Mouse (Mus musculus) neural tube, embryonic 13.5 days (tissue): ENCODE results near the gene Tgfbr3l. TPM values are rescaled to one million over a fixed set of nuclear protein-coding genes. Genes with fewer than 3 reads are reported as not detected.
"Not testable (repeated sequence)": the region's sequence is repeated elsewhere in the genome, so short reads cannot be mapped to it uniquely, and the experiment has no call there.

Source experiments
- ATAC-seq: fragments of 200-750 bp; cut with Nextera tagmentation; 2 replicates; pipeline ENCODE4 v1.8.0; 2017; ENCODE audit warnings: low read depth, mild to moderate bottlenecking, moderate TSS enrichment, moderate library complexity
- H3K27ac ChIP-seq: fragments of 300-500 bp; sonication (generic); replicated peaks from 2 replicates; pipeline ENCODE4 v1.5.1; 2015; ENCODE audit warnings: moderate library complexity, mild to moderate bottlenecking, inconsistent platforms
- H3K27me3 ChIP-seq: fragments of 300-500 bp; sonication (generic); 2 replicates; pipeline ENCODE4 v1.6.1; 2015; ENCODE audit warnings: mild to moderate bottlenecking, inconsistent platforms
- H3K36me3 ChIP-seq: fragments of 300-500 bp; sonication (generic); 2 replicates; pipeline ENCODE4 v1.6.1; 2015; ENCODE audit warnings: mild to moderate bottlenecking, inconsistent platforms
- H3K4me1 ChIP-seq: fragments of 300-500 bp; sonication (generic); replicated peaks from 2 replicates; pipeline ENCODE4 v1.6.1; 2015; ENCODE audit warnings: inconsistent platforms
- H3K4me2 ChIP-seq: fragments of 300-500 bp; sonication (generic); 2 replicates; pipeline ENCODE4 v1.6.1; 2015; ENCODE audit warnings: inconsistent platforms, mild to moderate bottlenecking, moderate library complexity
- H3K4me3 ChIP-seq: fragments of 300-500 bp; sonication (generic); 2 replicates; pipeline ENCODE4 v1.5.1; 2015; ENCODE audit warnings: mild to moderate bottlenecking, inconsistent platforms
- H3K9ac ChIP-seq: fragments of 300-500 bp; sonication (generic); 2 replicates; pipeline ENCODE4 v1.6.1; 2015; ENCODE audit warnings: moderate library complexity, mild to moderate bottlenecking, inconsistent platforms
- H3K9me3 ChIP-seq: fragments of 300-500 bp; sonication (generic); 2 replicates; pipeline ENCODE4 v1.6.1; 2016; ENCODE audit warnings: inconsistent platforms
- WGBS: fragments of 180-500 bp; shearing (Covaris S2); methylation state at CpG from one replicate; pipeline ENCODE4 v1.1.7; 2015; 5-methylcytosine and 5-hydroxymethylcytosine counted together
- polyA plus RNA-seq: library from polyadenylated mRNA; unstranded; fragments of >200 nt; fragmentation: Nextera tagmentation; extraction: Ambion mirVana; gene quantifications from 2 replicates; pipeline ENCODE4 v1.2.1, GENCODE M21; 2015

Gene Tgfbr3l
- polyA plus RNA-seq, 1 experiment from 2014 or later = 3.3 TPM

DNA sequence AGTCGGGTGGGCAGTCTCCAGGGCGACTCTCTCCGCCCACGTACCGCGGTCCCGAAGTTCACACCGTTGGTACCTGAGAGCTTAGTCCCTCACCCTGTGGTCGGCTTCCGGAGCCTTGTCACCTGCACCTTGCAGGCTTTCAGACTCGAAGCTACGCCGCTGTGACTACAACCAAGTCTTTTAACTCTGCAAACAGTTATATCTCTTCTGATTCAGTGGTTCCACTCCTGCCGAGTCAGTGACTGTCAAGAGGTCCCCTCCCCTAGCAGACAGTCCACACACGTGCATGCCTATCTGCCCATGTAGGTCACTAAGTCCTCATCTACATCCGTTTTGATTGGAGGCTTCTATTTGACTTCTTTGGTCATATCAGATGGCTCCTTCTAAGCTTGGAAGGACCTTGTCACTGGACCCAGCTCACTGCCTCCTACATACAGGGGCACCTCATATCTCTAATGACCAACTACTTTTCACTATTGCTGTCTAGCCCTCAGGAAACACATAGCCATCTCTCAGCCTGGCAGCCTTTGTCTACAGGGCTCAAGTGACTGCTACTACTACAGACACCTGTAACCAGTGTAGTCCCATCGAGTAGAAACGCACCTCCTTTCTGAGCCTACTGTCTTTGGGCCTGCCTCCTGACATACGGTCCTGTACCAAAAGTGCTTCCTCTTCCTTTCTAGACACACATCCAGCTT is 8.7 kb upstream of the Tgfbr3l start:
- WGBS = 14% methylated on average over 19 of the region's 19 CpGs
- peak; percentile 51; the same call in 1 of the 2 replicates for ATAC-seq
- H3K36me3 ChIP-seq = peaks cover 38% of the 10 kb centered on the region
- H3K4me3 ChIP-seq = peak overlapping the region; percentile 87
- H3K4me2 ChIP-seq = peak overlapping the region; percentile 96
- H3K27ac ChIP-seq = peak overlapping the region; percentile 94
- H3K9me3 ChIP-seq = no peaks in the 10 kb centered on the region
- H3K4me1 ChIP-seq = peaks cover 33% of the 10 kb centered on the region
- no peaks in the 10 kb centered on the region for H3K27me3 ChIP-seq
- peak overlapping the region; percentile 84 for H3K9ac ChIP-seq

DNA sequence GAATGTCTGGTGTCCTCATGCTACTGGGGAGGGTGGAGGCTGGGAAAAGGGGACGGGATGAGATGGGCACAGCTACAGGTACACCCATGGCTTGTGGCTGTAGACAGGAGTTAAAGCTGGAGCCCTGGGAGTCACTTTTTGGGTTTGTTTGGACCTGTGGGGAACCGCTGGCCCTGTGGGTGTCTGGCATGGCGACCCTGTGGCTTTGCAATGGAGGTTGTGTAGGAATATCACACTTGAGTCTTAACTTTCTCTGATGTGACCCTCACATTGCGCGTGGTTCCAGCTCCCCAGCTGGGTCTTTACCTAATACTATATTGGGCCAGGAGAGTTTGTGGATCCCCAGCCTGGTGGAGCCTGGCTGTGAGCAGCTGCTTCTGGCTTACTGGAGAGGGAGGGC is 3.0 kb upstream of the Tgfbr3l start:
- H3K4me3 ChIP-seq = no peak overlapping the region
- H3K4me1 ChIP-seq = peaks cover 20% of the 10 kb centered on the region
- no peak overlapping the region for H3K4me2 ChIP-seq
- WGBS = 96% methylated on average over 5 of the region's 5 CpGs
- no peaks in the 10 kb centered on the region for H3K9me3 ChIP-seq
- peaks cover 93% of the 10 kb centered on the region for H3K36me3 ChIP-seq
- H3K9ac ChIP-seq = no peak overlapping the region
- no peak for ATAC-seq
- no peaks in the 10 kb centered on the region for H3K27me3 ChIP-seq
- H3K27ac ChIP-seq = no peak overlapping the region

DNA sequence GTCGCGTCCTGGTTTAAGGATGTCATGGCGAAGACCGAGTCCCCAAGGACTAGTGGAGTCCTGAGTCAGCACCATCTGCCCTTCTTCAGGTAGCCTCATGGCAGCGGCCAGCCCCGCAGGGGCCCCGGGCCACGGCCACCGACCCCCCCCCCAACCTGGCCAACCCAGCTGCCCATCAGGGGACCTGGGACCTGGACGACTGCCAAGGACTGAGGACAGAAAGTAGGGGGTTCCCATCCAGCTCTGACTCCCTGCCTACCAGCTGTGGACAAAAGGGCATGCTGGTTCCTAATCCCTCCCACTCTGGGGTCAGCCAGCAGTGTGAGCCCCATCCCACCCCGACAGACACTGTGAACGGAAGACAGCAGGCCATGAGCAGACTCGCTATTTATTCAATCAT is 2.3 kb upstream of the Tgfbr3l start:
- Histone ChIP-seq H3K4me3 (no peak overlapping the region), H3K27me3 (no peaks in the 10 kb centered on the region), H3K27ac (no peak overlapping the region), H3K9ac (no peak overlapping the region), H3K9me3 (no peaks in the 10 kb centered on the region), H3K4me2 (no peak overlapping the region), H3K36me3 (peaks cover 90% of the 10 kb centered on the region), H3K4me1 (peaks cover 17% of the 10 kb centered on the region)
- ATAC-seq = no peak
- WGBS = 82% methylated on average over 13 of the region's 13 CpGs

DNA sequence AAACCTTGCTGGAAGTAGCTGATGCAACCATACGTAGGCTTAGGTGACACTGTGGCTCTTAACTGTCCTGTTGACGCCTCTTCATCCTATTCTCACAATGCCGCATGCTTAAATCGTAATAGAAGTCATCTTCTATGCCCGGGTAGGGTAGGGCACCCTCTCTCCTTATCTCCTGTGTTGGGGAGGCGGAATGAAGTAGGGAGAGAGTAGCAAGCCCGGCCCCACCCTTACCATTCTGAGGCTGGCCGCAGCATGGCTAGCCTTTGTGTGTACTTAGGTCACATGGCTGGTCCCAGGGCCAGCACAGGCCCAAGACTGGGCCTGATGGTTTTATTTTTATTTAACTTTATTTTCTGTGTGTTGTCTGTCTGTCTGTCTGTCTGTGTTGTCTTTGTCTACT is 773 bp upstream of the Tgfbr3l start:
- H3K4me1 ChIP-seq = peaks cover 17% of the 10 kb centered on the region
- H3K27me3 ChIP-seq = no peaks in the 10 kb centered on the region
- 91% methylated on average over 8 of the region's 8 CpGs for WGBS
- H3K4me2 ChIP-seq = no peak overlapping the region
- peaks cover 78% of the 10 kb centered on the region for H3K36me3 ChIP-seq
- H3K27ac ChIP-seq = no peak overlapping the region
- H3K9me3 ChIP-seq = no peaks in the 10 kb centered on the region
- H3K9ac ChIP-seq = no peak overlapping the region
- no peak for ATAC-seq
- H3K4me3 ChIP-seq = no peak overlapping the region

DNA sequence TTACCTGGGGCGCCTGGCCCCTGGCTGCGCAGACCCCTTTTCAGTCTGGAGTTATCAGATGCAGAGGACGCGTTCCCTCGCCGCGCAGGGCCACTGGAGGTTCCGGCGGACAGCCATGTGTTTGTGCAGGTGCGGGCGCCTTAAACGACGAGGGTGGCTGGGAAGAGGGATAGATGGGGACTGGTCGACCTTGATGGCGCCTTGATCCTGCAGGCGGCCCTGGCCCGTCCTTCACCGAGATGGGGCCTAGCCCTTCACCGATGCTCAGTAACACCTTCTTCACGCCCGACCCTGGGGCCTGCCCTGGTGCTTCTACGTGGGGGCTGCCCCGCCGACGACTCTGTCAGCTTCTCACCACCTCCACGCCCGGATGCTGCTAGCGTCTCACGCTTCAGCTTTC is 1.2 kb downstream of the Tgfbr3l start:
- Histone ChIP-seq H3K27ac (no peak overlapping the region), H3K4me3 (no peak overlapping the region), H3K4me1 (peaks cover 29% of the 10 kb centered on the region), H3K36me3 (peaks cover 58% of the 10 kb centered on the region), H3K4me2 (no peak overlapping the region), H3K9ac (0 out of 2 replicates have a peak overlapping the region, but pooled peaks have one; percentile 23), H3K27me3 (no peaks in the 10 kb centered on the region), H3K9me3 (no peaks in the 10 kb centered on the region)
- 16% methylated on average over 29 of the region's 29 CpGs for WGBS
- ATAC-seq = no peak

DNA sequence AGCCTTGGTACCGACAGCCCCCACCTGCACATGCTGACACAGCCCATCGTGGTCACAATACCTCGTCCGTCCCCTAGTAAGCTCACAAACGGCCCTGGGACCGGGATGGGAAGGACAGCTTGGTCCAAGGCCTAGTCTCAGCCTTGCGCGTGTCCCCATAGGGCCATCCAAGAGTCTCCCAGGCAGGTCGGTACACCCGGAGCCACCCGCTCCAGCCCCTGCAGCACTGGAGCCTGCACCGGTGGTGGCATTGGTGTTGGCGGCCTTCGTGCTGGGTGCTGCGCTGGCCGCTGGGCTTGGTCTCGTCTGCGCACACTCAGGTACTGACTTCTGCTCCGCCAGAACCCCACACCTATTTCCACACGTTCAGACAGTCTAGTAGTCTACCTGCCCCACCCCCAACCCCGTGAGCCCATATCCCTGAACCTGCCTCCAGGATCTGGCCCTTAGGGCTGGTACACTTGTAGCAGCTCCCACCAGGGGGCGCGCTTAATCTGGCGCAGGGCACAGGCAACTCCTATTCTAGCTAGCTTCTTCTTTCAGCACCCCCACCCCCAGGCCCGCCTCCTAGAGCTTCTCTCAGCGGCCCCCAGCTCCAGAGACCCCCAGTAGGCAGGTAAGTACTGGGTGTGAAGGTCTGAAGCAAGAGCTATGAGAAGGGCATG is 2.4 kb downstream of the Tgfbr3l start:
- Histone ChIP-seq H3K9me3 (no peaks in the 10 kb centered on the region), H3K27me3 (no peaks in the 10 kb centered on the region), H3K36me3 (peaks cover 58% of the 10 kb centered on the region), H3K9ac (peak overlapping the region; percentile 22; the same call in 1 of the 2 replicates), H3K27ac (no peak overlapping the region), H3K4me3 (no peak overlapping the region), H3K4me1 (peaks cover 37% of the 10 kb centered on the region), H3K4me2 (no peak overlapping the region)
- ATAC-seq = no peak
- 29% methylated on average over 26 of the region's 26 CpGs for WGBS

DNA sequence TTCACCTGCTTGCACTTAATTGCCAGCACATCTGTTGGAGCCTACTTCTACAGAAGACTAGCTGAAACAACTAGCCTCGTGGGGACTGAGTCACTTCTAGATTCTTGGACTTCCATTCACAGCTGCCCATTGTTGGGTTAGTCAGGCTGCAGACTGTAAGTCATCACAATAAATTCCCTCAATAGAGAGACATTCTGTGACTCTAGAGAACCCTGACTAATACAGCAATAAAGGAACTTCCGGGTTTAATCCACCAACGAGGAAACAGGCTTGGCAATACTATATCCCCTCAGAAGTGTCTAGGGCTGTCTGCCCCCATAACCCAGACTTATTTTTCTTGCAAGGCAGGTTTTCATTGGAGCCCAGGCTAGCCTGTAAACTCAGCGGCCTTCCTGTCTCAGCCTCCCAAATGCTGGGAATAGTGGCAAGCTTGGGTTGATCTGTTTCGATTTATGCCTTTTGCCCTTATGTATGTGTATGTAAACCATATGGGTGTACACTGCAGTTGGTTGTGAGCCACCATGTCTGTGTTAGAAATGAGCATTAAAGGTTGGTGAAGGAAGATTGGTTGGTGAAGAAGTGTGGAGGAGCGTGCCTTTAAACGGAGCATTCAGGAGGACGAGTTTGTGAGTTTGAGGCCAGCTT is 4.2 kb downstream of the Tgfbr3l start:
- no peaks in the 10 kb centered on the region for H3K27me3 ChIP-seq
- no peaks in the 10 kb centered on the region for H3K9me3 ChIP-seq
- H3K4me3 ChIP-seq = peak overlapping the region; percentile 85
- 46% methylated on average over 8 of the region's 8 CpGs for WGBS
- H3K9ac ChIP-seq = peak overlapping the region; percentile 90
- H3K36me3 ChIP-seq = peaks cover 58% of the 10 kb centered on the region
- peak overlapping the region; percentile 95 for H3K27ac ChIP-seq
- ATAC-seq = peak; percentile 0; the same call in 1 of the 2 replicates
- H3K4me2 ChIP-seq = peak overlapping the region; percentile 63
- H3K4me1 ChIP-seq = peaks cover 51% of the 10 kb centered on the region

DNA sequence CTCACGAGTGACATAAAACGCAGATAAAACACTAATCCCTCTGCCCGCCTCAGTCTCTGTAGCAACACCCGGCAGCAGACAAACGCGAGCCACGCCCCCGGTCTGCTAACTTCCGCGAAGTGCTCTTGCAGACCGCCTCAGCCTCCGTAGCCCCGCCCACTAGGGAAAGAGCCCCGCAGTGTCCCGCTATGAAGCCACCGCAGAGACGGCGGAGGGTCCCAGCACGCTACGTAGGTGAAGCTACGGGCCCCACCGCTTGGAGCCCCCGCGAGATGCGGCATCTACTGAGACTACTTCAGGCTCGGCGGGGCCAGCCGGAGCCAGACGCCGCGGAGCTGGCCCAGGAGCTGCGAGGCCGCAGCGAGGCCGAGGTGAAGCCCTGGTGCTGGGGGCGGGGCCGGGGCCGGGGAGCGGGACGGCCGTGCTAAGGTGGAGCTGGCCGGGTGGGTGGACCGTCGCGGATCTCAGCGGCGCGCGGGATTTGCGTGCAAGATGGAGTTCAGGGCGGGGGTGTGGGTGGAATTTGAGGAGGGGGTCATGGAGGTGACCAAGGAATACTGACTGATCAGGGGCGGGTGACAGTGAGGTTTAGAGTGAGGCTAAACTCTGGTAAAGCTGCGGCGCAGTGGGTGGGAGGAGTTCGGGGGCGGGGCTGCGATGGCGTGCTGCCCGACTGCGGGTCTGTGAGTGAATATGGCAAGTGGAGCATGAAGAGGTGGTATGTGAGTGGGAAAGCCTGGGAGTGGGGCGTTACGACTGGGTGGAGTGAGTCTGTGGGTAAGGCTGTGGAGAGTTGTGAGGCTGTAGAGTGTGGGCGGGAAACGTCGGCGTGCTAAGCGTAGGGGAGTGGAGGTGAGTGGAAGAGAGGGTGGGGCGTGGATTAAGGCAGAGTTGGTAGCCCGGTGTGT is 5.2 kb downstream of the Tgfbr3l start, which contains the start of gene Snapc2:
Snapc2 (plus strand) TSS at position 147 of the 908 bp plus-strand sequence.
- ATAC-seq = peak; percentile 88
- H3K36me3 ChIP-seq = peaks cover 49% of the 10 kb centered on the region
- peak within 1 kb of the TSS; percentile 95 for H3K27ac ChIP-seq
- peaks cover 60% of the 10 kb centered on the region for H3K4me1 ChIP-seq
- H3K9ac ChIP-seq = peak within 1 kb of the TSS; percentile 90
- H3K4me3 ChIP-seq = peak within 1 kb of the TSS; percentile 85
- 1% methylated on average over 69 of the region's 69 CpGs for WGBS
- peak within 1 kb of the TSS; percentile 63 for H3K4me2 ChIP-seq
- no peaks in the 10 kb centered on the region for H3K27me3 ChIP-seq
- H3K9me3 ChIP-seq = no peaks in the 10 kb centered on the region

DNA sequence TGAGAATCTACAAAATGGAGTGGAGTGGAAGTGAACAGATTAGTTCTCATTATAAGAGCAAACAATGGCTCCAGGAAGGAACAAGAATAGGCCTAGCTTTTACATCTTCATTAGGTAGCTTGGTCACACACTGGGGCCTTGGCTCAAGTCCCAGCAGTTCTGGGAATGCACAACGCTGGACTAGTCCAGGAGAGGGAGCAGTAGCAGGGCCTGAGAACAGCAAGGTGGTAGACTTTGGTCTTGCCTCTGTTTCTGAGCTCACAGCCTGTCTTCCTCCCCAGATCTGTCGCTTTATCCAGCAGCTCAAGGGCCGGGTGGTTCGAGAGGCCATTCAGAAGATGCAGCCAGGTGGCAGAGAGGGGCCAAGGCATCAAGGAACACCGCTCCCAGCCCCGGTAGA is 6.0 kb downstream of the Tgfbr3l start:
- no peak for ATAC-seq
- 69% methylated on average over 6 of the region's 6 CpGs for WGBS
- peak overlapping the region; percentile 95 for H3K27ac ChIP-seq

DNA sequence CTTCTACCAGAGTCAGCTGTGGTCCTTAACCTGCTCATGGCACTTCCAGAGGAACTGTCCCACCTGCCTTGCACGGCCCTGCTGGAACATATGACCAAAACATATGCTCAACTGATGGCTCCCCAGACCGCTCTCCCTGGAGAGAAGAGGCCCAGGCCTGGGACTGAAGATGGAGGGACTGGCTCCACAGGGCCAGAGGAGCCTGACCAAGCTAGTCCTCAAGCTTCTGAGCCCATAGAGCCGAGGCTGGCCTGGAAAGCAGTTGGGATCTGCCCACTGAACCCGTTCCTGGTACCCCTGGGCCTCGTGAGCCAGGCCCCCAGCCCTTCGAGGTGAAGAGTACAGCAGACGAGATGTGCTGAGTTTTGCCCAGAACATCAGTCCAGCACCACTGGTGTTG is 7.5 kb downstream of the Tgfbr3l start:
- 87% methylated on average over 7 of the region's 7 CpGs for WGBS
- not testable (repeated sequence) for H3K27ac ChIP-seq, H3K4me2 ChIP-seq, ATAC-seq, H3K9me3 ChIP-seq, H3K9ac ChIP-seq, H3K27me3 ChIP-seq, H3K4me3 ChIP-seq
- peaks cover 39% of the 10 kb centered on the region for H3K36me3 ChIP-seq
- H3K4me1 ChIP-seq = peaks cover 64% of the 10 kb centered on the region

More for the DNA sequence above, 6.0 kb downstream of the Tgfbr3l start:
- Histone ChIP-seq H3K4me3 (peak overlapping the region; percentile 85), H3K4me1 (peaks cover 60% of the 10 kb centered on the region), H3K9ac (peak overlapping the region; percentile 90), H3K9me3 (no peaks in the 10 kb centered on the region), H3K27me3 (no peaks in the 10 kb centered on the region), H3K36me3 (peaks cover 42% of the 10 kb centered on the region), H3K4me2 (peak overlapping the region; percentile 63)

DNA sequence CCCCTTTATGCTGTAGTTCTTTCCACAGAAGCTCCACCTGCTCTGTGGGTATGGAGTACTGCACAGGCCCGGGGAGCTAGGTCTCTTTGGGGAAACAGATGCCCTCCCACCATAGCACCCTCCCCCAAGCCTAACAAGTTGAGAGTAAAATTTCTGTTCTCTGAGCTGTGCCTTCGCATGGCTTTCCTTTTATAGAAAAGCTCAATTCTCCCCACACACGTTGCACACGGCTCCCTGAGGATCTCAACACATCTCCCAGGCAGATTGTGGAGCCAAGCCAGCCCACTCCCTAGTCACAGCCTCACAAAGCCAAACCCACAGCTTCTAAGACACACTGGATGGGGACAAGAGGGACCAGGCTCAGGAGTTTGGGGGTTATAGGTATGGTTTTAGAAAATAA is 8.9 kb downstream of the Tgfbr3l start:
- peak overlapping the region; percentile 78 for H3K4me3 ChIP-seq
- ATAC-seq = no peak
- peak overlapping the region; percentile 89 for H3K9ac ChIP-seq
- peak overlapping the region; percentile 97 for H3K27ac ChIP-seq
- 57% methylated on average over 4 of the region's 4 CpGs for WGBS
- H3K9me3 ChIP-seq = no peaks in the 10 kb centered on the region
- peak overlapping the region; percentile 72 for H3K4me2 ChIP-seq
- no peaks in the 10 kb centered on the region for H3K27me3 ChIP-seq
- peaks cover 57% of the 10 kb centered on the region for H3K4me1 ChIP-seq
- H3K36me3 ChIP-seq = peaks cover 52% of the 10 kb centered on the region
